Mouse (Mus musculus) heart, adult 8-10 months (tissue): Measurements from ENCODE around the gene Kif5c. TPM values are rescaled to one million over a fixed set of nuclear protein-coding genes. Genes with fewer than 3 reads are reported as not detected.

Source experiments
- DNase-seq: peaks from one replicate; pipeline ENCODE4 v3.0.0; 2022; ENCODE audit warnings: low spot score
- total RNA-seq, 4 experiments: library from RNA; stranded (reverse); gene quantifications; 2 replicates each; pipeline ENCODE4 v1.2.4; 2022

The Kif5c gene
- total RNA-seq, 4 experiments from 2014 or later, result 1.1 to 1.5 (median 1.3) TPM

- no peak for DNase-seq
Observed at GRCm38 (mm10) chr2:49787376-49788050, 168.4 kb downstream of the Kif5c start, which contains the start of gene Lypd6b. Gene Lypd6b (plus strand): TSS chr2:49787688.

DNA sequence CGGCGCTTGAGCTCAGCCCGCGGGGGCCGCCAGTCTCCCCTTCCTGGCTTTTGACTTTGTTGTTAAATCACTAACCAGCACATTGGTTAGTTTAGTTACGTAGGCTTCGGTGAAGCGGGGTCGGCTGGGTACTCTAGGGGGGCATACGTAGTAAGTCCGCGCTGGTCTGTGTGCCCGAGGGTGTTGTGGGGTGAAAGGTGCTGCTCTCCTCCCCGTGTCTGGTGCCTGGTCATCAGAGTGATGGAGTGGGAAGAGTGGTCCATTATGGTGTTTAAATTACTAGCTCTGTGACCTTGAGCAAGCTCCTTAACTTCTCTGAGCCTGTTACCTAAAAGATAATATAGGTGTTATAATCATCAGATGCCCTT is 168.9 kb downstream of the Kif5c start:
- no peak for DNase-seq

- no peak for DNase-seq
Observed at GRCm38 (mm10) chr2:49788643-49789042, 169.5 kb downstream of the Kif5c start.

GRCm38 (mm10) chr2:49789078-49789477 is 170.0 kb downstream of the Kif5c start:
- no peak for DNase-seq

GRCm38 (mm10) chr2:49789504-49789903 is 170.4 kb downstream of the Kif5c start:
- DNase-seq, result no peak

DNA sequence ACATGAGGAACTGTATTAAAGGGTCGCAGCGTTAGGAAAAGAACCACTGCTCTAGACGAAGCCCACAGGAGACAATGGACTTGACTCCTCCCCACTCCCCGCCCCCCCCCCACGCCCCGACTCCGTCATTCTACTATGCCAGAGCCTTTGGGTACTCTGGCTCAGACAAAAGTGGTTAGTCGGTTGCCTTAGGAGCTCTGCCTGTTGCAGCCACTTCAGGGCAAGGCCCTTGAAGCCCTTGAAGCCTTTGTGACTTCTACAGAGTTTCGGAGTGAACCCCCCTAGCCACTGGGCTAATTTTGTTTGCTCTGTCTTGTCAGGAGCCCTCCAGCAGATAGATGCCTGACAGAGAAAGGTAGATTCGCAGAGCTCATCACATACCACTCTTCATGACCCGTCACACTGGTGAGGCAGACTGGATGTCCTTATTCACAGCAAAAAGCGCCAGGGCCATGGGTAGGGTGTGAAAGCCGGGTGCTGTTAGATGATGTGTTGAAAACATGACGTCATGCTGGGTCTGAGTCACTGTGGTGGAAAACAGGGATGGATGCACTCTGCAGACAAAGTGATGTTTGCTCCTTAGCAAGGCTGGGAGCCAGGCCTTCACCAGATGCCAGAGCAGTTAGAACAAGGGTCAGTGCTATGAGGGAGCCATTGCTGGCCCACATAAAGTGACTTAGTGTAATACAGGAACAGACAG is 178.5 kb downstream of the Kif5c start:
- peak; percentile 36 for DNase-seq

DNA sequence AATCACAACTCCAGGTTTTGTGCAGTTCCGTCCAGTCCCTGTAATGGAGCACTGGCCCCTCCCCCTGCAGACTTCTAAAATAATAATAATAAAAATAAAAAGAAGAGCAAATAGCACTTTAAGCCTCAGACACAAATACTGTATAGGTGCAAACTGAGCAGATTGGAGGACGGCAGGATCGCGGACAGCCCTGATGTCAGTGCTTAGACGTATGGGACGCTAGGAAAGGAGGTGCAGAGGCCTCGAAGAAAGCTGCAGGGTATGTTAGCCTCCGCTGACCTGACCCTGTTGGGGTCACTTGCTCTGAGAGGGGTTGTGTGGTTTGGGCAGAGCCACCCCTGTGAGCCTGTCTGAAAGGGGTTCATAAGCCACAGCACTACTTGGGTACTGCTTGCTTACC is 185.3 kb downstream of the Kif5c start:
- no peak for DNase-seq

DNA sequence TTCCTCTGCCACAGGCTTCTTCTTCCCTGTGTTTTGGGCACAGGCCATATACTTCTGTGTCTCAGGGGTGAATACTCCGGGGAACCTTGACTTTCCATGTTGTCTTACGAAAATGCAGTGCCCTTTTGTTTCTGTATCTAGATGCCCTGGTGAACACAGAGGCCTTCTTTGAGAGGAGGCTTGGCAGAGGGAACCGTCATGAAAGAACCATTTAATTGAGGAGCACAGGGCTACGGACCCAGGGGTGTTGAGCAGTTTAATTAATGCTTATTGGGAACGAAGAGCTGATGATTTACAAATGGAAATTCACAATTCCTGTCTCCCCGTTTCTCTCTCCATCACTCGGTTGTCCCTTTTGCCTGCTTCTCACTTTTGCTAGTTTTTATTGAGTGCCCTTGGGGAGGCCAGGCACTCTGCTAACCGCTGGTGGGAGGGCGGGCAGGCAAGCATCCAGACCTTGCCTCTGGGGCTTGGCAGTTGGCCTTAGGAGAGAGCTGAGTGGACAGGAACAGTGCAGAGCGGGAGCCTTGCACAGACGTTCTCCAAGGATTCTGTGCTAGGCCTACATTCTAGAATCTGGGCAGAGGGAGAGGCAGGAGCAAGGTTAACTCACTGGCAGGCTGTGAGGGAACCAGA is 186.8 kb downstream of the Kif5c start:
- no peak for DNase-seq

GRCm38 (mm10) chr2:49809496-49809895 is 190.4 kb downstream of the Kif5c start:
- no peak for DNase-seq

- no peak for DNase-seq
Observed at GRCm38 (mm10) chr2:49811420-49811819, 192.3 kb downstream of the Kif5c start.

- DNase-seq, result no peak
Observed at GRCm38 (mm10) chr2:49811871-49812363, 192.8 kb downstream of the Kif5c start.

GRCm38 (mm10) chr2:49813151-49813550 is 194.1 kb downstream of the Kif5c start:
- DNase-seq, result no peak

GRCm38 (mm10) chr2:49814011-49814410 is 194.9 kb downstream of the Kif5c start:
- no peak for DNase-seq

- no peak for DNase-seq
Observed at GRCm38 (mm10) chr2:49815696-49816320, 196.7 kb downstream of the Kif5c start.

DNA sequence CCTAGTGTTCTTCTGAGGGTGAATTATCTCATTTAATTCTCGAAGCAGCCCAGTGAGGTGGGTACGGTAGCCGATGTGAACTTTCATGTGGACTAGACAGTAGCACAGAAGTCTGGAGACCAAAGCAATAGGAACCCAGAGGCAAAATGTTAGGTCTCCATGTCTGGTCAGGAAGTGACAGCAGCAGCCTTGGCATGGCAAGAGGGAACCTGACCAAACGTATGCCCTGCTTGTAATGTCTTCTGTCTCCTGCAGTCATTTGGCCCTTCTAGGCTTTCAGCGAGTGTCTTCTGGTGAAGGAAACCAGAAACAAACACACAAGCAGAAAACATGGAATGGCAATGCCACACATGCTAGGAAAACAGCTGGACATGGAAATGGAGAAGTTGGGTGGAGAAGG is 197.5 kb downstream of the Kif5c start:
- DNase-seq, result no peak

- DNase-seq, result no peak
Observed at GRCm38 (mm10) chr2:49817151-49817550, 198.1 kb downstream of the Kif5c start.

DNA sequence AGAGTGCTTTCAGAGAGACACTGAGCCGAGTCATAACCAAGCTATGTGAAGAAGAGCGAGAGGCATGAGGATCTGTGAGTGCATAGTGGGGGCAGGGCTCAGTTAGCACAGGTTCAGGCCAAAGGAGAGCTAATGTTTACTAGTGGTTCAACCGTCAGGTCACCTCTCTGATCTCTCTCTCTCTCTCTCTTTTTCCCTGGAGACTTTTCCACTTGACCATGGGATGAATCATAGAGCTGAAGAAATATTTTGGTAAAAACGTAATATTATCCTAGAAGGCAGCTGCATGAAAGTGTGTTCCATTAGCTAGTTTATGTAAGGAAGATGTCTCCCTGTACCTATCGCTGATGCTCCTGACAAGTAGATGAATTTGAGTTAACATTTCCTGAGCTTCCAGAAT is 199.0 kb downstream of the Kif5c start:
- no peak for DNase-seq

GRCm38 (mm10) chr2:49822312-49822711 is 203.2 kb downstream of the Kif5c start:
- DNase-seq, result no peak
